Mouse (Mus musculus): ENCODE measurements around the gene Maip1.

The Maip1 gene

DNA sequence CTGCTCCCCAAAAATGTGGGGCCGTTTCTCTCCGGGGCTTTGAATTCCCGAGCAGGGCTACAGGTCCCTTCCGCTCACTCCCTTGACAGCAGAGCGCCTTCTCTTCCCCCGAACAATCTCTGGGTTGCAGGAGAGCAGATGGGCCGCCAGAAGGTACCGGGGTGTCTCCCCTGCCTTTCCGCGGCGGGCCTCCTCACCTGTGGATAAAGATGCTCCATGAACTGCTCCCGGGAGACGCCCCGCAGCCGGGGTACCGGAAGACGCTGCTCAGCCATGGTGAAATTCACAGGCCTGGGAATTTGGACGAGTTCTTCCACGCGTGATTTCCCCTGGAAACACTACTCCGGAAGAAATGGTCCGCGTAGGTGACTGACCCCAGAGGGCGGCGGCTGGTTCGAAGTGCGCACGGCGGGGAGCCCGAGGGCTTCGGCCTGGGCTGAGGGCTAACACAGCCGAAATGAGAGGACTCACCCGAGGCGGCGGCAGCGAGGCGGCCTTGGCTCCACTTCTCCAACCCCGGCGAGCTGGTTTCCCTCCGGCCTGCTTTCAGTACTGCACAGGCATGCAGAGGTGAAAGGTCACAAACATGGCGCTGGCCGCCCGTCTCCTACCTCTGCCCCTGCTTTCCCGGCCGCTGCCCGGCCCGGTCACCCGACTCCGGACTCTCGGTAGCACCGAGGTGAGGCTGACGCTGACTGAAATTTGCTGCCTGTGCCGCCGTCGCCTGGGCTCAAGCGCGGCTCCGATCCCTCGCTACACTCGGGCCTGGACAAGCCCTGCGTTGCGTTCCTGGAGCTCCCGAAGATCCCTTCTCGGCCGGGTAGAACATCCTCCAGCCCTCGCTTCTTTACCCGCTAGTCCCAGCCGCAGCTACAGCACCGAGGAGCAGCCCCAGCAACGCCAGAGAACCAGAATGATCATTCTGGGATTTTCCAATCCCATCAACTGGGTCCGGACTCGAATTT, at the start of gene Maip1, which contains the start of gene Tyw5:
TSS of gene Maip1 (plus strand) at position 142 of the 965 bp plus-strand sequence.
TSS of gene Tyw5 (minus strand) at position 915 of the 965 bp plus-strand sequence.
- DNase-seq, result peak; percentile 84

DNA sequence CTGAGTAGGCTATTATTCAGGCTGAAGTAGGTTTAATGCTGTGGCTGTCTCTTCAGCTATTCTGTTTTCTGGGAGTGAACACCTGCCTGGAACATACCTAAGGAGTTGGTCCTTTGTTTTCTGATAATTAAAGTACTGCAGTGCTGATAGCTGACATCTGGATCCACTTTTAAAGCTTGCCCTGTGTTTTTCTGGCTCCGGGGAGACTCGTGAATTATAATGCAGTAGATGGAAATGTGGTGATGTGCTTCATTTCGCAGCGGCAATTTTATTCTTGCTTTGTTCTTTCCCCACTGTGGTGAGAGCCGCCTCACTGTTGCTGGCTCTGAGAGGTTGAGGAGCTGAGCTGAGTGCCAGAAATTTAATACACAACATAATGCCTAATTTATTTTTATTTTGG, 47.6 kb upstream of the Maip1 start:
- no peak for DNase-seq

DNA sequence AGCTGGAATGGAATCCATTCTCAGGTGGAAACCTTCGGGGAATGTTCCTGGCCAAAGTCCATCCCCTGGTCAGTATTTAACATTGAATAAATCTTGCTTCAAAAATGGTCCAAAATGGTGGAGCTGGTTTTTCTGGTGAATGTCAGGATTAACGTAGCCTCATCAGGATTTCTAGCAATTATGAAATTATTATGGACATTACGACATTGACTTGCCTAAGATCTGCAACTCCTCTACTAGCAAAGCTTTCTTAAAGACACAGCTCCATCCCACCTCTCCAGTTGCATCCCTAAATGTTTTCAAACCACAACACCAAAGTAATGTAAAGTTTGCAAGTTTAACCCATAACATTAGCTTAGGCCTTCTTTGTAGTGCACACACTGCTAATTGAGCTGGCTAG, 38.7 kb upstream of the Maip1 start:
- no peak for DNase-seq

DNA sequence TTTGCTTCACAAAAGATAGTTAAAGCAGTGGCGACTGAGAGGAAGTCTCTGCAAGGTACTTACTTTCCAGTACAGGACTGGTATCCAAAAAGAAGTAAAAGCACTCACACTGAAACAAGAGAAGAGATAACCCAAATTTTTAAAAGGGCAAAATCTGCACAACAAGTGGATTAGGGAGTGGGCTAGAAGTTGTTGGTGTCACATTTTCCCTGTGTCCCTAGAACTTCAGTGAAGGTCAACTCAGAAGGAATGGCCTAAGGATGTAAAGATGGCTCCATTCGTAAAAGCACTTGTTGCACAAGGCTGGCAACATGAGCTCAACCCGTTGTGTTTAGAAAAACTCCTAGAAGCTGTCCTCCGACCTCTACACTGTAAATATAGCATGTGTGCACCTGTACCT, 37.0 kb upstream of the Maip1 start:
- DNase-seq, result no peak

DNA sequence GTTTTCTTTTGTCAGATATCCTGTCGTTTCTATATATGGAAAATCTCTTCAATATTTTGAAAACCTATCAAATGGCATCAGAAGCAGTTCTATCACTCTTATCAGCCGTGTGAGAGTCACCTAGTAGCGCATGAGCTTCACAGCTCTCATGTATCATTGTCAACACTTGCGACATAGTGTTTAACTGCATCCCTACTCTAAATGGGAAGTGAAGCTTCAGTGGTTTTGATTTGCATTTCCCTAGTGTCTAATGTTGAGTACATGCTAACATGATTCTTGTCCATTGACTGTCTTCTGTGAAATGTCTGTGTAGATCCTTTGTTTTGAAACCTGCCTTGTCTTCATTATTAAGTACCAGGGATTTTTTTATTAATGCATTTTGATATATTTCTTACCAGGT, 35.7 kb upstream of the Maip1 start:
- DNase-seq, result no peak

DNA sequence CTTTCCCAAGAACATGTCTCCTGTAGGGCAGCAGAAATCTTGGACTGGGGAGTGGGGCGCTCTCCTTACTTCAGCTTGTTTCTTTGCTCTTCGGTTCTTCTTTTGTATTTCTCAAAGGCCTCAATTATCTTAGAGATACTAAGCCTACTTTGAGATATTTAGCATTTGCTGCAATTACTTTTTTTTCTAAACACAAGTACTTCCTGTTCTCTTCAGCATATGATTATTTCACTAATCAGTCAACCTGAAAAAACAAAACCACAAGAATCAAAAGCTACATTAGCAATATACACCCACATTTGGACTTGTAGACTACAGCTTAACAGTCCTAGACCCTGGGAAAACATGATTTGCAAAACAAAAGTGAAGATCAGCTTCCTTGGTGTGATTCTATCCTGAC, 30.9 kb upstream of the Maip1 start:
- DNase-seq, result no peak

DNA sequence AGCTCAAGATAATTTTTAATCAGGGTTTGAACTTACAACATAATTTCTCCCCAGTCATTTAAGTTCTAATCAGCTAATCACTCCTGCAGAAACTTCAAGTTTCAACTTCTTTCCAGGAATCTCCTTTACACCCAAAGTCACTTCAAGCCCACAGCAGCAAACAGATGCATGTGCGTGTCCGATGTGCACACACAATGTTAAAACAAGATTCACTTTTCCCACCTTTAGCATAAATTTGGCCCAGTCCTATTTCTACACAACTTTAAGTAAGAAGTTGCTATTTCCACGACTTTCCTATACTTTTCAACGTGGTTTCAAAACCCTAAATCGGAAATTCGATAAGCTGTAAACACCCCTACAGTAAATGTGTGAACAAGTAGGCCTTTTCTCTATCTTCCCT, 29.3 kb upstream of the Maip1 start:
- no peak for DNase-seq

DNA sequence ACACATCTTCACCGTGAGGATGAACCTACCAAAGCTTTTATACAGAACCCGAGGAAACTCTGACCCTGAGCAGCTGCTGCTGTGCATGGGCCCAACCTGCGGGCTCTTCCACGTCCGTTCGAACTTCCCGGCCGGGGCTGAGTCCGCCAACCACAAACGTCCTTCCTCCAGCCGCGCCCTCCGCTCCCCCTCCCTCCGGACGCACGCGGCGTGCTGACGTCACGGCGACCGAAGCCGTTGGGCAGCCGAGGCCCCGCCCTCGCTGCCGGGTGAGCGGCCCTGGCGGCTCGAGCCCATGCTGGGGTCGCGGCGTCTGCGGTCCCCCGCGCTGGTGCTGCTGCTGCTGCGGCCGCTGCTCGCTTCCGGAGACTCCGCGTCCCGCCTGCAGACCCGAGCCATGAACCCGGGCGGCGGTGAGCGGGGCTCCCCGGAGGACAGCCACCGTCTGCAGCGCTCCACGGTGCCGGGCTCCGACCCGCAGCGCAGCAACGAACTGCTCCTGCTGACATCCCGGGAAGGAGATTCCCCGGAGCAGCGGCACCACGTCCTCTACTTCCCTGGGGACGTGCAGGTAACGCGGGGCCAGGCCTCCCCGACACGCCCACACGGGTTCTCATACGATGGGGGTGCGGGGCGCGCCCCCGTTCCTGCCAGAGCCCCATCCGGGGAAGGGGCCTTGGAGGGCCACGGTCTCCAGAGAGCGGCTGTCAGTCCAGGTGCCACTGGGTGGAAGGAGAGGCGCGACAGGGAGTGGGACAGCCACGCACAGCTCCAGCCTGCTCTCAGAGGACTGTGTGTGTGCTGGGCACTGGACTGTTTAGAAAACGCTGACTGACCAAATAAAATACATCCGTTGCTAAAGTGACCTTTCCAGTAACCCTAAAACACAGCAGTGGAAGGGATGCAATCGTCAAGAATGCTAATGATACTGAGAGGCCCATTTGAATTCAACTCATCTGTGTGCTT, 28.5 kb upstream of the Maip1 start, which contains the start of gene 1700066M21Rik:
TSS of gene 1700066M21Rik (plus strand) at position 245 of the 966 bp plus-strand sequence.
- peak; percentile 93 for DNase-seq

DNA sequence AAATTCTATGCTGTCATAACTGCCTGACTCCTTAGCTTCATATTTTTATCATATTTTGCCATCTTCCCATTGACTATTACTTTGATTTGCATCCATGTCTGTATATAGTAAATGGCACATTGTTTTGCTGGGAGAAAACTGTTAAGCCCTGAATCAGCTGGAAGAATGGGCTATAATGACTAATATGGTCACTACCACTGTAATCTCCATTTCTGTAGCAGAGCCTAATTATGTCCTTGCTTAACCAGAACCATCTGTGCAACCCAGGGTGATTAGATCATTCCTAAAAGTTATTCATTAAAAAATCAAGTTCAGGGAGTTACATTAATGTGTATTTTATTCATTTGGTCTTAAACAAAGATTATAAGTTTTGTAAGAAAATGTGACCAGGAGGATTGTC, 19.6 kb upstream of the Maip1 start:
- DNase-seq, result no peak

DNA sequence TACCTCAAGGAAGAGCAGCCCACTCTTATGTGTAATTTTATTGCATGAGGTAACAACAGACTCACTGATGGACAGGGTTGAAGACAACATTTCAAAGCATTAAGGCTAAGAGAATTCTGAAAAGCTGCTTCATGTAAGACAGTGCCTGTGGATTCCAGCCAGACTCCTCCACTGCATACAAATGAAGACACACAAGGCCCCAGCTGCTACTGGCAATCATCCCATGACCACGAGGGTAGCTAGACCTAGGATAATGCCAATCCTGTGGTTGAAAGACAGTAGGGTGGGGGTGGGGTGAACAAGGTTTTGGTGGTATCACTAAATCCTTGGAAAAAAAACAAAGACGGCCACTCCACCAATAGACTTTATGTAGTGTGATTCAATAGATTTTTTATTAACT, 18.3 kb upstream of the Maip1 start:
- DNase-seq, result no peak

DNA sequence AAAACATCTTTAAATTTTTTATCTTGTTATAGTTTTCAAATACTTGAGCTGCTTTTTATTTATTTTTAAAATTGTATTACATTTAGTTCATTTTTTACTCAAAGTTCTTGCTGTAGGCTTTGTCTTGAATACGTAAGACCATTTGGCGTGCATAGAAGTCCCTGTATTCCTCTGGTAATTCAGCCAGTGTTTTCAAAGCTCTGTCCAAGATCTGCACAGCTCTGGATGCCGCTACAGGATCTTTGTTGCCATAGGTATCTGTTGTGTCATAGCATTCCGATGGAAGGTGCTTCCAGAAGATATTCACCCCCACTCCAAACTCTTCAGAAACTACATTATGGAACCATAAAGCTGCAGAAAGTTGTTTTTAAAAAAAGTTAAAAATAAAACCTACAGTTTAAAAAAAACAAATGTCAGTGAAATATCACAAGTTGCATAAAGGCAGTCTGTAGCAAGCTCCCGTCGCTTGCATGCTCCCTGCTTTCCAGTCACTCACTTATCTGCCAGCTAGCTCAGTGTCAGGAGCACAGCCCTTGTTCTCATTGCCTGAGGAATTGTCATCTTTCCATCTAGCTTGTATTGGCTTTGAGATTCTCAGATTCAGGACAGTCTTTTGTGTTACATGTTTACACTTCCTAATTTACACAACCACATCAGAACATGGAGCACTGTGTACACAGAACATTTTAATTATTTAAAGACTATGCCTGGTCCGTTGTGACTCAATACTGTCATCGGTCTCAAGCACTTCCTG, 17.5 kb upstream of the Maip1 start:
- DNase-seq, result no peak

DNA sequence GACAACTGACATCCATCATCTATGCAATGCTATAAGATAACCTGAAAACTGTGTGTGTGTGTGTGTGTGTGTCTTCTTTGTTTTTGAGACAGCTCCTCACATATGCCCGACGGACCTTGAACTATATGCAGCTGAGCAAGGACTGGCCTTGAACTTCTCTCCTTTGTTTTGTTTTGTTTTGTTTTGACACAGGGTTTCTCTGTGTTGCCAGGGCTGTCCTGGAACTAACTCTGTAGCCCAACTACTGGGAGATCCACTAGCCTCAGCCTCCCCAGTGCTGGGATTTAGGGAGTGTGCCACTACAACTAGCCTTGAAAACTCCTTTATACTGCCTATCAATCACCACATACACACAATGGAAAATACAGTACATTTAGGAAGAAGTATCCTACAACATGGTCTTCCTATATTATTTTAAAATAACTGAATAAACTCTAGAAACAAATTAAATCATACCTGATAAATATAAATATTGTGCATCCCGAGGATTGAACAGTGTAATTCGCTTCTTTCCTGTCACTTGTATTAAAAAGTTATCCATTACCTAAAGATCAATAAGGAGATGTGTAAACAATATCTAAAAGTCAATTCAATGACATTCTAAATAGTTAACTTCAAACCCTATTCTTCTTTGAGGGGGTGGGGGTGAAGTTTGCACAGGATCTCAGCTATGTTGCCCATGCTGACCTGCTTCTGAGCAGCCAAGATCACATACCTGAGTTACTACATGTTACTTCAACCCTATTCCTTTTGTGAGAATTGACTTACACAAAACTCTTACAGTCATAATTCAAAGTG, 14.9 kb upstream of the Maip1 start:
- DNase-seq, result no peak

DNA sequence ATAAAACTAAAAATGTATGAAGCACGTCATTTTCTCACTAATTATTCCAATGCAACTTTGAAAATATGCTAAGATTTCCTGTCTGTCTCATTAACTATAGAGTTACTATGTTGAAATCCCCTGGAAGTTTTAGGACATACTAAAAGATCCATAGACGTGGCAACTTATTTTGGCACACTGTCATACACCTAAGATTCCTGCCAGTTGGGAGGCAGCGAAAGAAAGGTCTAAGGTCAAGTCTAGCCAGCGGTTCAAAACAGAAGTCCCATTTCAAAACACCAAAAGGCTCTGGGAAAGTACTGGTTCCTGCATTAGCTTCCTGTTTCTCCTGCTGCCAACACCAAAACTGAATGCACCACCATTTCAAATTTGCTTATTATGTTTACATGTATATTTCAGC, 13.7 kb upstream of the Maip1 start:
- DNase-seq, result no peak

DNA sequence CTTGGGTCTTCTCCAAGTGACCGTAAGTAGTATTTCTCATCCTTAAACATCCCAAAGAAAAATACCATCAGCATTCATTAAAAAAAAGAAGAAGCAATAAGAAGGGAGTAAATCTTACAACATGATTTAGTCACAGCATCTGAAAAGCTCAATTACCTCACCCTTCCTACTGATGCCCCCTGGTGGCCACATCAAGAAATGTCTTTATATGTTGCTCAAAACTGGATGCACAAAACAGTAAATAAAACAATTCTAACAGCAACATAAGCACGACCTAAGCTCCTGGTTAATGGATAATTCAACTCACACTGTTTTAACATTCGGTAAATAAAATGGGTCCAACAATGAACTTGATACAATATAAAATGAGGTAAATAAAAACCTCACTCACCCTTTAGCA, 12.1 kb upstream of the Maip1 start:
- DNase-seq, result peak; percentile 43

DNA sequence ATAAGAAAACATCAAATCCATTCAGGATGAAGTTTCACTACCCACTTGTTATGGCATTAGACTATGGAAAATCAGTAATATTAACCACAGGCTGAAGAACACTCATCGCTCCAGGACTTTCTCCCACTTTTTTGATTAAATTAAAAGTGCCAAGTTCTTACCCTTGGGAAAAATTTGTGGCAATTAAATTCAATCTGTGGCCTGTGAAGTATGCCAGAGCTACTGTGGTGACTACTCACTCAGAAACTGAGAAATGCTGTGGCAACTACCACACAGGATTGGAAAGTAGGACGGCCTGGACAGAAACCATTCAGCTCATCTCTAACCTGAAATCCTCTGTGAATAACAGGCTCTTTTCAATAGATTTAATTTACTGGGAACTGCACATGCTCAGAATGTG, 5.8 kb upstream of the Maip1 start:
- DNase-seq, result no peak

DNA sequence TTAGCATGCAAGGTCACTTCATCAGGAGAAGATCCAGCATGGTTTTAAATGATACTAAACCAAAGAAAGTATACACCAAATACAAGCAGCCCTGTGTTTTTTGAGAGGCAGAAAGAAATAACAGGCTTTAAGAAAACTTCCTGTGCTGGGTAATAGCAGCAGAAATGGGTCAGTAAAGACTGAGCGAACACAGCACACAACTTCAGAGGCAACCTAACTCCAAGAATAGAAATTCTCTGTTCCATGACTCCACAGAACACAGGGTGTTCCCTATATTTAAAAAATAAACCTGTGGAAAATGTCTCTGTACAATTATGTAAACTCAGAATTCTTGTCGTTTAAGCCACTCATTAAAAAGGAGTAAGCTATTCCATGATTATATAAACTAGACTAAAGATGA, 5.3 kb upstream of the Maip1 start:
- DNase-seq, result no peak

DNA sequence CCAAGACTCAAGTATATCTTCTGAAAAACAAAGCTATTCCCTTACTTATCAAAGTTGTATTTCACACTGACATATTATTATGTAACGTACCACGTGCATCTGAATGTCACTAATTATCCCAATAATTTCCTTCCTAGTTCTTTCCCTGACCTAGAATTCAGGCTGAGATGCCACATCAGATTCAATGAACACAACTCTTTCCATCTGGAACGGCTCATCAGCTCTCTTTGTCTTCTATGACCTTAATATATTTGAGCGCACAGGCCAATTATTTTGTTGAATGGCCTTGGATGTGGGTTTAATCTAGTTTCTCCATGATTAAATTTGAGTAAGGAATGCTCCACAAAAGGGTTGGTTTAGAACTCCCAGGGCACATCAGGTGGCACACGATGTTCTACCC, 4.0 kb upstream of the Maip1 start:
- DNase-seq, result no peak

DNA sequence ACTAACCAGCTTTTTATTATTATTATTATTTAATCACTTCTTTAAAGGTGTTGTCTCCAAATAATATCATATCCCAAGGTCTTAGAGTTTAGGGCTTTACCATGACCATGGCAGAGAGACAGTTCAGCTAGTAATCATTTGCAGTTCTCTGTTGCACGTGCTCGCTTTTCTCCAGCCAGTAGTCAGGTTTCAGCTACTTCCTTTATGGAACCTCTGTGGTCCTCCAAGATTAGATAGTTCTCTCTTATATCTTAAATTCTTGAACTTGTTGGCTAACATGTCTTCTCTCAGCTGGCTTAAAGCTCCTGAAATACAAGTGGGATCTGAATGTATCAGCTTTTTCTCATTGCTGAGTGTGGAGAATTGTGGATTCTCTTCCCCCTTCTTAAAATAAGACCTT, 2.9 kb downstream of the Maip1 start:
- DNase-seq, result no peak

DNA sequence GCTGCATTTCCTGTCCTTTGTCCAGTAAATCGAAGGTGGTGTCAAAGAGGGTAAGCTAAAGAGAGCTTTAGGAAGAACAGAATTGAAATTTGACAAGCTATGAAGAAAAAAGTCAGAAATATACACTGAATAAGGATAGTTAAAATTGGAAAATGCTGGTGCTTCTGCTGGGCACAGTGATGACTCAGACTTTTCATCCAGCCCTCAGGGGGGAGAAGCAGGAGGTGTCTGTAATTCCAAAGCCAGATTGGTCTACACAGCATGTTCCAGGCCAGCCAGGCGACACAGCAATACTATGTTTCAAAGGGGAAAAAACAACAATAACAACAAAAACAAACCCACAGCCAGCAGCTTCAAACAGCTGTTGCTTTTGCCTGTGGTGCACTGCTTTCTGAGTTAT, 7.3 kb downstream of the Maip1 start:
- DNase-seq, result no peak

DNA sequence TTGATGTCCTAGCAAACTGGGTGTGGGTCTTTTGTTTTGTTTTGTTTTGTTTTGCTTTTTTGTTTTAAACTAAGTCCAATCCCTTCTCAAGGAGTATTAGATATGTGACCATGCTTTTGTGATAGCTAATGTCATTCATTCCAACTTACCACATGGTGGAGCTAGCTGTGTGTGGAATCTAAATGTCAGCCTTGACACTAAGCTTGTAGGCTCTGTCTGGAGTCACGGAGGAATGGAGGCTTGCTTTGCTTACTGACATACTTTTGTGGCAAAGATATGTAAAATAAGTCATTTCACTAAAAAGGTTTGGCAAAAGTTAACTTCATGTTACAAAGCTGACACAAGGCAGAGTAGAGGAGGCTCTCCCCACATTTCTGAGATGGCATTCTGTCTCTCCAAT, 17.6 kb downstream of the Maip1 start:
- no peak for DNase-seq

DNA sequence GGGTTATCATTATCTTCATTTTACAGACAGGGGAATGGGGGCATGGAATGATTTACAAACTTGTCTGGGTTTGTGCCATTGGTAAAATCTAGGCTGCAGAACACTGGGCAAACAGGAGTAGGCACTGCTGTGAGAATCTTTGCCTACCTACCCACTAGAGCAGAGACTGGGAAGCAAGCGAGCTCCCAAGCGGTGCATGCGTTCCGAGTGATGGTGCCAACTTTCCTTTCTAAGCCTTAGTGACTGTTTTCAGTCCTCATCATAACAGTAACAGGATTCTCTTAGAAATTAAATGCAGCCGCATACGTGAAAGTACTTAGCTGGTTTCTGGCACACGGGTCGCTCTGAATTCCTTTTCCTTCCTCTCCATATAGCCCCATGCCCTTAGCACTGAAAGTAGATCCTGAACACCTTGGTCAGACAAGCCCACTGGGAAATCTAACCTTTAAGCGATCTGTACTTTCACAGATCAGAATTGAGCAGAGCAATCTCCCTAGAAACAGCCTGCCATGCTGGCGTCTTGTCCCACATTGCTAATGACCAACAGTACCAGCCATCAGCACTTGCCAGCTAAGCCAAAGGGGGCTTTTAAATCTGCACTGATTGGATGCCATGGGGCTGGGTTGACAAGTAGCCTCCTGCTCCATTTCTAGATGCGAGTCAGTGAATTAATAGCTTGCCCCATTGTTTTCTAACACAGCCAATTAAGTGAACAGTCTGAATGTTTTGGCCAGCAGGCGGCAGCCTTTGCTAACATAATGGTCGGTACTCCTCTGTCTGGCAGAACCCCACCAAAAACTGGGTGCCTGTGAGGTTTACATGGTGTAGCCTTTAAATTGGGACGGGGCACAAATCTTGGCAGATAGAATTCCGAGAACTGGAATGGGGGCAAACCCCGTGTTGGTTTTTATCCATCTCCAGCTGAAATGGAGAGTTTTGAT, 22.5 kb downstream of the Maip1 start:
- DNase-seq, result peak; percentile 75
